Mouse (Mus musculus): ENCODE measurements at regions not wholly inside any gene's neighbourhood (a gene's known extent, or its start where the extent isn't known, plus 50 kb on each side); places are given as distances from the start of the nearest gene placed in this dataset.

GRCm38 (mm10) chr7:71409061-71409460 is 57.8 kb upstream of the Gm10295 start:
- Histone ChIP-seq H3K27me3 (no peaks in the 10 kb centered on the region), H3K9ac (no peak overlapping the region), H3K36me3 (no peaks in the 10 kb centered on the region), H3K4me1 (peaks cover 35% of the 10 kb centered on the region), H3K4me2 (no peak overlapping the region), H3K4me3 (no peak overlapping the region), H3K9me3 (no peaks in the 10 kb centered on the region), H3K27ac (peak overlapping the region; percentile 90)
- 26% methylated on average over 5 of the region's 5 CpGs for WGBS
- peak; percentile 27; the same call in 1 of the 2 replicates for ATAC-seq (ENCODE audit: borderline replicate concordance, extremely low read depth, low FRiP score, low TSS enrichment)

GRCm38 (mm10) chr7:71406283-71406682 is 55.0 kb upstream of the Gm10295 start:
- Histone ChIP-seq H3K27me3 (no peaks in the 10 kb centered on the region), H3K4me3 (no peak overlapping the region), H3K4me2 (no peak overlapping the region), H3K36me3 (no peaks in the 10 kb centered on the region), H3K4me1 (peaks cover 27% of the 10 kb centered on the region), H3K27ac (no peak overlapping the region), H3K9me3 (no peaks in the 10 kb centered on the region), H3K9ac (no peak overlapping the region)
- ATAC-seq (ENCODE audit: borderline replicate concordance, extremely low read depth, low FRiP score, low TSS enrichment) = no peak
- 80% methylated on average over 8 of the region's 8 CpGs for WGBS

All from lung, embryonic 15.5 days (tissue).